Mouse (Mus musculus) heart, adult 2 months (tissue): Measurements from ENCODE around the gene Pex11b.

Source experiments
- CTCF ChIP-seq: fragments of 200-600 bp; IDR thresholded peaks from 2 replicates; pipeline ENCODE4 v1.8.1; 2022; ENCODE audit warnings: antibody characterized with exemption, mild to moderate bottlenecking, moderate library complexity
- EP300 ChIP-seq: fragments of 200-500 bp; IDR thresholded peaks from 2 replicates; pipeline ENCODE4 v1.6.1; 2011; ENCODE audit warnings: low read depth, low read length, control low read depth; ENCODE audit not compliant: insufficient read depth

GRCm38 (mm10) chr3:96596855-96597254, 38.3 kb upstream of the Pex11b start:
- TF ChIP-seq CTCF (no peak), EP300 (no peak)
